Mouse (Mus musculus): ENCODE measurements around the gene Gm37240.

DNA sequence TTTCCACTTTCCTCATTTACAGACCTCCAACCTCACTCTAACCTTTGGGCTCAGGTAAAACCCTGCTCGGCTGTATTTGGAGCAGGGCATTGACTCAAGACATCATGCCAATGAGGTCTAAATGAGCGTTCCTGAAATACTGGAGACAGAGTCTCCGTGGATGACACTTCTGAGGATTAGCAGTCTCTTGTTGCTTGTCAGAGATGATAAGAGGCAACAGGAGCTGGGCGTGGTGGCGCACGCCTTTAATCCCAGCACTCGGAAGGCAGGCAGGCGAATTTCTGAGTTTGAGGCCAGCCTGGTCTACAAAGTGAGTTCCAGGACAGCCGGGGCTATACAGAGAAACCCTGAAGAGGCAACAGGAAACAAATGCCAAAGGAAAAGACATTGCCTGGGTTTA, 1083.3 kb downstream of the Gm37240 start:
- no peak for TF ChIP-seq CTCF (IDR thresholded peaks at IDR 0.05; ENCODE audit: borderline replicate concordance, extremely low read depth, insufficient read depth, insufficient read length)
- no peak for TF ChIP-seq POLR2A (IDR thresholded peaks at IDR 0.05; ENCODE audit: borderline replicate concordance, extremely low read depth, insufficient read depth, insufficient read length, poor library complexity, severe bottlenecking)
